Mouse (Mus musculus): ENCODE results near the gene Kcnk5. TPM values are rescaled to one million over a fixed set of nuclear protein-coding genes. Genes with fewer than 3 reads are reported as not detected.

The Kcnk5 gene
- total and polyA plus RNA-seq, 2 experiments, result 10.3 to 25.6 TPM

DNA sequence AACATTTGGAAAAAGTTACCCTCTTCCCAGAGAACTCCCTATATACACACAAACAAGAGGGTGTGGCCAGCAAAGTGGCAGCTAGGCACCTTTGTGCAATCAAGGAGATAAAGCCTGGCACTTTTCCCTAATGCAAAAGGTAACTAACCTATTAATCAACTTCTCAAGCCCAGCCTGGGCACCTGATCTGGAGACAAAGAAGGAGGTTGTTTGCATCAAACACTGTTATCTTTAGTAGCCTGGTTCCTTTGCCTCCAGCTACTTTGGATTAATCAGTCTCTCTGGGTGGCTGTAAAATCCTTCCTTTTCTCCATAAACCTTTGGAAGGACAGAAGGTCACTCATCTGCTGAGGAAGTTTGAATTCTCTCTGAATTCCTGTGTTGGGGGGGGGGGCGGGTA is 70.7 kb downstream of the Kcnk5 start:
- no peaks in the 10 kb centered on the region for H3K27me3 ChIP-seq (ENCODE audit: control insufficient read depth, insufficient read depth, low read length)
- H3K4me3 ChIP-seq (ENCODE audit: insufficient read depth, low read depth, low read length), result no peak overlapping the region
- TF ChIP-seq CTCF (IDR thresholded peaks at IDR 0.05; ENCODE audit: low read depth, low read length), result no peak
- no peak for TF ChIP-seq POLR2A (IDR thresholded peaks at IDR 0.05; ENCODE audit: extremely low read depth, insufficient read depth, low read length)
- WGBS, result 80% methylated on average over 1 of the region's 1 CpGs
- no peaks in the 10 kb centered on the region for H3K36me3 ChIP-seq (ENCODE audit: control insufficient read depth, insufficient read depth, low read length)
- H3K79me2 ChIP-seq (ENCODE audit: control insufficient read depth, insufficient read depth, low read length), result no peaks in the 10 kb centered on the region
- no peak for DNase-seq (ENCODE audit: extremely low read depth, low read depth, low spot score)
- no peak overlapping the region for H3K27ac ChIP-seq (replicated peaks; ENCODE audit: insufficient read depth, low read depth, low read length)
- H3K4me1 ChIP-seq (ENCODE audit: control insufficient read depth, insufficient read depth, low read length), result peaks cover 4% of the 10 kb centered on the region; the same call in 1 of the 2 replicates
- no peak overlapping the region for H3K9ac ChIP-seq (ENCODE audit: low read depth, low read length)

DNA sequence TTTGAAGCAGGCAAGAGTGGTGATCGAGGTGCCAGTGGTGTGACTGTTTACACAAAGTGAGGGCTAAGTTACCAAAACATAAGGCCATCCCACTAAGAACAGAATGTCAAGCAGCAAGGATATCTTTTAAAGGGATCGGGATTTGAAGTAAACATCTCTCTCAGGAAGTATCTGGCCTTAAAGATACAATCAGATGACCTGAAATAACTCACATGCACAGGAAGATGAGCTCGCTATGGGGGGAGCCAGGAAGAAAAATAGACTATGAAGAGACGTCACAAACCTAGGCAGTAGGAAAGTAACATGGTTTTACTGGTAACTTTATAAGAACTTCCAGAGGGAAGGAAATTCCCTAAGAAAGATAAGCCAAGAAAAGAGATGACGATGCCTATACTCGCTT is 75.3 kb downstream of the Kcnk5 start:
- no peak for TF ChIP-seq CTCF (IDR thresholded peaks at IDR 0.05; ENCODE audit: low read depth, low read length)
- TF ChIP-seq POLR2A (IDR thresholded peaks at IDR 0.05; ENCODE audit: extremely low read depth, insufficient read depth, low read length), result no peak
- Histone ChIP-seq H3K27me3 (ENCODE audit: control insufficient read depth, insufficient read depth, low read length) (no peaks in the 10 kb centered on the region), H3K4me3 (ENCODE audit: insufficient read depth, low read depth, low read length) (no peak overlapping the region), H3K9ac (ENCODE audit: low read depth, low read length) (no peak overlapping the region), H3K36me3 (ENCODE audit: control insufficient read depth, insufficient read depth, low read length) (no peaks in the 10 kb centered on the region), H3K27ac (replicated peaks; ENCODE audit: insufficient read depth, low read depth, low read length) (no peak overlapping the region; the same call in 1 of the 2 replicates), H3K4me1 (ENCODE audit: control insufficient read depth, insufficient read depth, low read length) (no peaks in the 10 kb centered on the region; the same call in 1 of the 2 replicates), H3K79me2 (ENCODE audit: control insufficient read depth, insufficient read depth, low read length) (no peaks in the 10 kb centered on the region)
- DNase-seq (ENCODE audit: extremely low read depth, low read depth, low spot score), result no peak
- 58% methylated on average over 6 of the region's 6 CpGs for WGBS

DNA sequence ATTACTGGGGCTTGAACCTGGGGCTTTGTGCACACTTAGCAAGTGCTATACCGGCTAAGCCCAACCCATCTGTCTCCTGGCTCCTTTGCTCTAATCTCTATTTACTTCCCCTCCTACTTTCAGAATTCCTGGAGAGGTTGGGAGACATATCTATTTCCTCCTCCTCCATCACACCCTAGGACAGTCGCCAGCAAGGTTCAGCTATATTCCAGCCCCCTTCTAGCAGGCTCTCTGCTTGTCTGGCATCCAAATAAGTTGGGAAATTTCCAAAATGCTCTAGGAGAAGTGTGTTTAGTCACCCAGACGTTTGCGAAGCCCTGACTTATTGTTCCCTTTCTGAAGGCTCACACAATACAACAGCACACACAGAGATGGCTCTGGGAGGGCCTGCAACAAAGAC is 78.4 kb downstream of the Kcnk5 start:
- H3K27me3 ChIP-seq (ENCODE audit: control insufficient read depth, insufficient read depth, low read length), result no peaks in the 10 kb centered on the region
- H3K79me2 ChIP-seq (ENCODE audit: control insufficient read depth, insufficient read depth, low read length), result no peaks in the 10 kb centered on the region
- H3K9ac ChIP-seq (ENCODE audit: low read depth, low read length), result no peak overlapping the region
- H3K27ac ChIP-seq (replicated peaks; ENCODE audit: insufficient read depth, low read depth, low read length), result no peak overlapping the region
- TF ChIP-seq CTCF (IDR thresholded peaks at IDR 0.05; ENCODE audit: low read depth, low read length) (no peak), POLR2A (IDR thresholded peaks at IDR 0.05; ENCODE audit: extremely low read depth, insufficient read depth, low read length) (no peak)
- no peak overlapping the region for H3K4me3 ChIP-seq (ENCODE audit: insufficient read depth, low read depth, low read length)
- no peaks in the 10 kb centered on the region for H3K36me3 ChIP-seq (ENCODE audit: control insufficient read depth, insufficient read depth, low read length)
- no peaks in the 10 kb centered on the region; the same call in 1 of the 2 replicates for H3K4me1 ChIP-seq (ENCODE audit: control insufficient read depth, insufficient read depth, low read length)
- WGBS, result 57% methylated on average over 4 of the region's 4 CpGs
- DNase-seq (ENCODE audit: extremely low read depth, low read depth, low spot score), result no peak

DNA sequence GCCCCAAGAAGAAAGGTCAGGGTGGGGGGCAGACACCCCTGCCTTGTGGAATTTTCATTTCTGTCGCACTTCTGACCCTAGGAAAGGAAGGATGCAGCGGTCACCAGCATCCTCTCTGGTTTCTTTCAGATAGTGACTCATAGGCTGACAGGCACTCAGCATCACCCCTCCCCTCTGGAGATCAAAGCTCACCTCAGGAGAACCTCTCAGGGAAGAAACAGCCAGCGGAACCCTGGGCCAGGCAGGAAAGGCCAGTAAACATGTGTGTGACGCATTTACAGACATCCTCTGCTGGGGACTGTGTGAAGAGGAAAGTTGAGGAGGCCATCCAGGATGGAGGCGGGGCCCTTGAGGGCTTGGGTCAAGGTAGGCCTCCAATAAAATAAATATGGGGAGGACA is 83.5 kb downstream of the Kcnk5 start:
- no peak for DNase-seq (ENCODE audit: extremely low read depth, low read depth, low spot score)
- Histone ChIP-seq H3K4me1 (ENCODE audit: control insufficient read depth, insufficient read depth, low read length) (no peaks in the 10 kb centered on the region), H3K79me2 (ENCODE audit: control insufficient read depth, insufficient read depth, low read length) (no peaks in the 10 kb centered on the region), H3K27me3 (ENCODE audit: control insufficient read depth, insufficient read depth, low read length) (no peaks in the 10 kb centered on the region), H3K27ac (replicated peaks; ENCODE audit: insufficient read depth, low read depth, low read length) (no peak overlapping the region), H3K4me3 (ENCODE audit: insufficient read depth, low read depth, low read length) (no peak overlapping the region), H3K9ac (ENCODE audit: low read depth, low read length) (no peak overlapping the region), H3K36me3 (ENCODE audit: control insufficient read depth, insufficient read depth, low read length) (no peaks in the 10 kb centered on the region)
- 61% methylated on average over 5 of the region's 5 CpGs for WGBS
- TF ChIP-seq POLR2A (IDR thresholded peaks at IDR 0.05; ENCODE audit: extremely low read depth, insufficient read depth, low read length), result no peak
- no peak for TF ChIP-seq CTCF (IDR thresholded peaks at IDR 0.05; ENCODE audit: low read depth, low read length)

DNA sequence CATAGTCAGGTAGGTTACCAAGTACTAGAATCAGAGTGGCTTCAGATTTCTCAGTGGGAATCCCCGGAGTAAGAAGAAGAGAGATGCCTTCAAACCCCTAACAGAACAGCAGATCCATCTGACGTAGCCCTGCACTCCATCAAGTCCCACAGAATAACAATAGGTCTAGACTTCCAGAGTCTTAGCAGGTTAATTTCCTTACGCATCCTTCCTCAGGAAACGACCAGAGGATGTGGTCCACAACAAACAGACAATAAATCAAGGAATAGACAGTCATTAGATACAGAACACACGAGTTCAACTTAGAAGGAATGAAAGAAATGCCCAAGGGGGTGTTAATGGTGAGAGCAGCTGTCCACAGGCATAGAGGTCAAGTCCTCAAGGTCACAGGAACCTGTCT is 86.7 kb downstream of the Kcnk5 start:
- no peaks in the 10 kb centered on the region for H3K36me3 ChIP-seq (ENCODE audit: control insufficient read depth, insufficient read depth, low read length)
- DNase-seq (ENCODE audit: extremely low read depth, low read depth, low spot score), result no peak
- H3K27me3 ChIP-seq (ENCODE audit: control insufficient read depth, insufficient read depth, low read length), result no peaks in the 10 kb centered on the region
- no peak overlapping the region for H3K27ac ChIP-seq (replicated peaks; ENCODE audit: insufficient read depth, low read depth, low read length)
- WGBS, result 57% methylated on average over 5 of the region's 5 CpGs
- H3K4me1 ChIP-seq (ENCODE audit: control insufficient read depth, insufficient read depth, low read length), result peaks cover 7% of the 10 kb centered on the region
- TF ChIP-seq POLR2A (IDR thresholded peaks at IDR 0.05; ENCODE audit: extremely low read depth, insufficient read depth, low read length) (no peak), CTCF (IDR thresholded peaks at IDR 0.05; ENCODE audit: low read depth, low read length) (no peak)
- H3K9ac ChIP-seq (ENCODE audit: low read depth, low read length), result no peak overlapping the region
- H3K79me2 ChIP-seq (ENCODE audit: control insufficient read depth, insufficient read depth, low read length), result no peaks in the 10 kb centered on the region
- no peak overlapping the region for H3K4me3 ChIP-seq (ENCODE audit: insufficient read depth, low read depth, low read length)

DNA sequence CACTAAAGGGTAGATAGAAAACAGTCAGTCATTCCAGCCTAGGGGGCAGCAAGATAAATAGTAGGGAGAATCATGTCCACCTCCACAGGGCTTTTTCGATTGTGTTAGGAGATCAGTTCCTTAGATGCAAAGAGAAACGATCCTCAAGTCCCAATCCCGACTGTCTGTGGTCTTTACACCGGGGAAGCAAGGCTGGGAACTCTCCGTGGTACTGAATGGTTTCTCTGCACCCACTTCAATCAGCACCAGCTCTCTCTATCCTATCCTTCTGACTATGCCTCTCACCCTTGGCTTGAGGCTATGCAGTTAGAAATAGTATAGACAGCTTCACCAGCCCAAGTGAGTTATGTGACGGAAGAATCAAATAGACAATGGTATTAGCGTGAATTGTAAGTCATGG is 88.1 kb downstream of the Kcnk5 start:
- WGBS, result 24% methylated on average over 7 of the region's 7 CpGs

More for the DNA sequence above, 88.1 kb downstream of the Kcnk5 start:
- Histone ChIP-seq H3K27me3 (ENCODE audit: control insufficient read depth, insufficient read depth, low read length) (no peaks in the 10 kb centered on the region), H3K9ac (ENCODE audit: low read depth, low read length) (no peak overlapping the region), H3K27ac (replicated peaks; ENCODE audit: insufficient read depth, low read depth, low read length) (no peak overlapping the region), H3K79me2 (ENCODE audit: control insufficient read depth, insufficient read depth, low read length) (no peaks in the 10 kb centered on the region), H3K4me3 (ENCODE audit: insufficient read depth, low read depth, low read length) (no peak overlapping the region), H3K4me1 (ENCODE audit: control insufficient read depth, insufficient read depth, low read length) (peaks cover 7% of the 10 kb centered on the region), H3K36me3 (ENCODE audit: control insufficient read depth, insufficient read depth, low read length) (no peaks in the 10 kb centered on the region)
- no peak for DNase-seq (ENCODE audit: extremely low read depth, low read depth, low spot score)
- TF ChIP-seq POLR2A (IDR thresholded peaks at IDR 0.05; ENCODE audit: extremely low read depth, insufficient read depth, low read length), result no peak
- no peak for TF ChIP-seq CTCF (IDR thresholded peaks at IDR 0.05; ENCODE audit: low read depth, low read length)

Other genes with a start within 250 kb of the Kcnk5 start
- 1.1 and 1.8 TPM in 2 replicates for gene Gng2, start 204.2 kb downstream of the Kcnk5 start, total RNA-seq (2014; rRNA removed)
- gene Gng2, start 204.2 kb downstream of the Kcnk5 start, polyA plus RNA-seq (2012; rRNA removed), result 0.57 and 0.95 TPM in 2 replicates
- 4.1 and 4.6 TPM in 2 replicates for gene Saysd1, start 43.3 kb downstream of the Kcnk5 start, total RNA-seq (2014; rRNA removed)
- 10.0 and 10.9 TPM in 2 replicates for gene Saysd1, start 43.3 kb downstream of the Kcnk5 start, polyA plus RNA-seq (2012; rRNA removed)
- not detected in 2 replicates for gene Kcnk16, start 87.4 kb upstream of the Kcnk5 start, total RNA-seq (2014; rRNA removed)
- not detected in 2 replicates for gene Kcnk16, start 87.4 kb upstream of the Kcnk5 start, polyA plus RNA-seq (2012; rRNA removed)
- gene Nudt13, start 112.9 kb upstream of the Kcnk5 start, total RNA-seq (2014; rRNA removed), result 10.0 and 10.7 TPM in 2 replicates
- 10.0 and 13.7 TPM in 2 replicates for gene Nudt13, start 112.9 kb upstream of the Kcnk5 start, polyA plus RNA-seq (2012; rRNA removed)
- gene Ecd, start 166.3 kb upstream of the Kcnk5 start, total RNA-seq (2014; rRNA removed), result 16.7 and 17.5 TPM in 2 replicates
- gene Ecd, start 166.3 kb upstream of the Kcnk5 start, polyA plus RNA-seq (2012; rRNA removed), result 13.6 and 14.9 TPM in 2 replicates
- gene Fam149b, start 166.4 kb upstream of the Kcnk5 start, total RNA-seq (2014; rRNA removed), result 20.8 and 24.8 TPM in 2 replicates
- gene Fam149b, start 166.4 kb upstream of the Kcnk5 start, polyA plus RNA-seq (2012; rRNA removed), result 14.6 and 17.5 TPM in 2 replicates
- gene Dnajc9, start 207.1 kb upstream of the Kcnk5 start, total RNA-seq (2014; rRNA removed), result 6.6 and 7.9 TPM in 2 replicates
- 4.6 and 5.7 TPM in 2 replicates for gene Dnajc9, start 207.1 kb upstream of the Kcnk5 start, polyA plus RNA-seq (2012; rRNA removed)
- 24.9 and 29.4 TPM in 2 replicates for gene Mrps16, start 211.8 kb upstream of the Kcnk5 start, total RNA-seq (2014; rRNA removed)
- 26.7 and 29.2 TPM in 2 replicates for gene Mrps16, start 211.8 kb upstream of the Kcnk5 start, polyA plus RNA-seq (2012; rRNA removed)